Mouse (Mus musculus) limb, embryonic 12.5 days (tissue): Measurements from ENCODE around the gene Adamtsl3. TPM values are rescaled to one million over a fixed set of nuclear protein-coding genes. Genes with fewer than 3 reads are reported as not detected.

Source experiments
- ATAC-seq: fragments of 200-750 bp; cut with Nextera tagmentation; 2 replicates; pipeline ENCODE4 v1.8.0; 2017; ENCODE audit warnings: low read depth, moderate TSS enrichment; ENCODE audit not compliant: insufficient number of reproducible peaks, insufficient read depth, low FRiP score, low TSS enrichment
- H3K27ac ChIP-seq: fragments of 300-500 bp; sonication (generic); 2 replicates; pipeline ENCODE4 v1.5.1; 2016; ENCODE audit warnings: mild to moderate bottlenecking, moderate library complexity
- H3K27me3 ChIP-seq: fragments of 300-500 bp; sonication (generic); 2 replicates; pipeline ENCODE4 v1.6.1; 2016; ENCODE audit warnings: mild to moderate bottlenecking, moderate library complexity
- H3K36me3 ChIP-seq: fragments of 300-500 bp; sonication (generic); 2 replicates; pipeline ENCODE4 v1.6.1; 2016; ENCODE audit warnings: mild to moderate bottlenecking, moderate library complexity
- H3K4me1 ChIP-seq: fragments of 300-500 bp; sonication (generic); replicated peaks from 2 replicates; pipeline ENCODE4 v1.6.1; 2016
- H3K4me2 ChIP-seq: fragments of 300-500 bp; sonication (generic); 2 replicates; pipeline ENCODE4 v1.6.1; 2016; ENCODE audit warnings: mild to moderate bottlenecking, moderate library complexity
- H3K4me3 ChIP-seq: fragments of 300-500 bp; sonication (generic); replicated peaks from 2 replicates; pipeline ENCODE4 v1.5.1; 2016; ENCODE audit warnings: mild to moderate bottlenecking
- H3K9ac ChIP-seq: fragments of 300-500 bp; sonication (generic); replicated peaks from 2 replicates; pipeline ENCODE4 v1.6.1; 2016; ENCODE audit warnings: mild to moderate bottlenecking, moderate library complexity
- H3K9me3 ChIP-seq: fragments of 300-500 bp; sonication (generic); 2 replicates; pipeline ENCODE4 v1.6.1; 2016; ENCODE audit warnings: mild to moderate bottlenecking, moderate library complexity
- WGBS: fragments of 180-500 bp; shearing (Covaris S2); methylation state at CpG from one replicate; pipeline ENCODE4 v1.1.7; 2016; 5-methylcytosine and 5-hydroxymethylcytosine counted together
- polyA plus RNA-seq: library from polyadenylated mRNA; unstranded; fragments of >200 nt; fragmentation: Nextera tagmentation; extraction: Ambion mirVana; gene quantifications from 2 replicates; pipeline ENCODE4 v1.2.1, GENCODE M21; 2016

Gene Adamtsl3
- polyA plus RNA-seq, 1 experiment from 2014 or later: 5.5 TPM

GRCm38 (mm10) chr7:82566688-82567087 lies 231.2 kb downstream of the Adamtsl3 start:
- no peak overlapping the region for H3K27ac ChIP-seq
- WGBS: 51% methylated on average over 8 of the region's 8 CpGs
- no peaks in the 10 kb centered on the region for H3K4me1 ChIP-seq
- H3K36me3 ChIP-seq: no peaks in the 10 kb centered on the region
- no peak for ATAC-seq
- no peak overlapping the region for H3K4me3 ChIP-seq
- no peaks in the 10 kb centered on the region for H3K27me3 ChIP-seq
- no peak overlapping the region for H3K4me2 ChIP-seq
- no peaks in the 10 kb centered on the region for H3K9me3 ChIP-seq
- no peak overlapping the region for H3K9ac ChIP-seq

- WGBS: 93% methylated on average over 3 of the region's 3 CpGs
Observed at GRCm38 (mm10) chr7:82567811-82568210, 232.3 kb downstream of the Adamtsl3 start.

GRCm38 (mm10) chr7:82572981-82573380 lies 237.5 kb downstream of the Adamtsl3 start:
- 23% methylated on average over 1 of the region's 1 CpGs for WGBS
- Histone ChIP-seq H3K27me3 (no peaks in the 10 kb centered on the region), H3K4me1 (no peaks in the 10 kb centered on the region), H3K36me3 (0 out of 2 replicates have a peak, but pooled peaks cover 5% of the 10 kb centered on the region), H3K9ac (no peak overlapping the region), H3K4me2 (no peak overlapping the region), H3K4me3 (no peak overlapping the region), H3K27ac (no peak overlapping the region), H3K9me3 (no peaks in the 10 kb centered on the region)
- ATAC-seq: no peak

More at GRCm38 (mm10) chr7:82567811-82568210, 232.3 kb downstream of the Adamtsl3 start:
- H3K4me1 ChIP-seq: no peaks in the 10 kb centered on the region
- H3K27ac ChIP-seq: no peak overlapping the region
- H3K4me2 ChIP-seq: no peak overlapping the region
- no peaks in the 10 kb centered on the region for H3K27me3 ChIP-seq
- no peaks in the 10 kb centered on the region for H3K9me3 ChIP-seq
- H3K9ac ChIP-seq: no peak overlapping the region
- H3K36me3 ChIP-seq: no peaks in the 10 kb centered on the region
- ATAC-seq: no peak
- no peak overlapping the region for H3K4me3 ChIP-seq

- 82% methylated on average over 3 of the region's 3 CpGs for WGBS
- H3K4me1 ChIP-seq: peaks cover 6% of the 10 kb centered on the region; the same call in 1 of the 2 replicates
Observed at GRCm38 (mm10) chr7:82580007-82580406, 244.5 kb downstream of the Adamtsl3 start.

GRCm38 (mm10) chr7:82581802-82582201 lies 246.3 kb downstream of the Adamtsl3 start:
- Histone ChIP-seq H3K4me3 (no peak overlapping the region), H3K36me3 (no peaks in the 10 kb centered on the region), H3K4me2 (no peak overlapping the region), H3K9me3 (no peaks in the 10 kb centered on the region), H3K4me1 (peaks cover 6% of the 10 kb centered on the region; the same call in 1 of the 2 replicates), H3K27ac (no peak overlapping the region), H3K9ac (no peak overlapping the region), H3K27me3 (no peaks in the 10 kb centered on the region)
- ATAC-seq: no peak
- 71% methylated on average over 5 of the region's 5 CpGs for WGBS

More at GRCm38 (mm10) chr7:82580007-82580406, 244.5 kb downstream of the Adamtsl3 start:
- Histone ChIP-seq H3K9ac (no peak overlapping the region), H3K4me2 (no peak overlapping the region), H3K27me3 (no peaks in the 10 kb centered on the region), H3K36me3 (no peaks in the 10 kb centered on the region), H3K27ac (no peak overlapping the region), H3K9me3 (no peaks in the 10 kb centered on the region), H3K4me3 (no peak overlapping the region)
- no peak for ATAC-seq

- no peak overlapping the region for H3K4me2 ChIP-seq
- no peak overlapping the region for H3K9ac ChIP-seq
- H3K36me3 ChIP-seq: no peaks in the 10 kb centered on the region
- 89% methylated on average over 4 of the region's 4 CpGs for WGBS
- H3K4me3 ChIP-seq: no peak overlapping the region
- no peaks in the 10 kb centered on the region for H3K27me3 ChIP-seq
- no peak overlapping the region for H3K27ac ChIP-seq
- no peaks in the 10 kb centered on the region for H3K9me3 ChIP-seq
- H3K4me1 ChIP-seq: peaks cover 6% of the 10 kb centered on the region; the same call in 1 of the 2 replicates
- ATAC-seq: no peak
Observed at GRCm38 (mm10) chr7:82582534-82582933, 247.0 kb downstream of the Adamtsl3 start.

- Histone ChIP-seq H3K27me3 (no peaks in the 10 kb centered on the region), H3K9me3 (no peaks in the 10 kb centered on the region), H3K9ac (no peak overlapping the region), H3K4me3 (no peak overlapping the region), H3K27ac (no peak overlapping the region), H3K36me3 (no peaks in the 10 kb centered on the region), H3K4me2 (no peak overlapping the region), H3K4me1 (no peaks in the 10 kb centered on the region)
- ATAC-seq: no peak
- 81% methylated on average over 6 of the region's 6 CpGs for WGBS
Observed at GRCm38 (mm10) chr7:82590931-82591330, 255.4 kb downstream of the Adamtsl3 start.

GRCm38 (mm10) chr7:82602008-82602407 lies 266.5 kb downstream of the Adamtsl3 start:
- Histone ChIP-seq H3K4me3 (no peak overlapping the region), H3K36me3 (no peaks in the 10 kb centered on the region), H3K27ac (no peak overlapping the region), H3K9me3 (no peaks in the 10 kb centered on the region), H3K4me1 (peaks cover 8% of the 10 kb centered on the region; the same call in 1 of the 2 replicates), H3K4me2 (no peak overlapping the region), H3K27me3 (no peaks in the 10 kb centered on the region), H3K9ac (no peak overlapping the region)
- WGBS: 87% methylated on average over 4 of the region's 4 CpGs
- no peak for ATAC-seq

GRCm38 (mm10) chr7:82605425-82605824 lies 269.9 kb downstream of the Adamtsl3 start:
- ATAC-seq: no peak
- no peaks in the 10 kb centered on the region for H3K9me3 ChIP-seq
- no peaks in the 10 kb centered on the region for H3K27me3 ChIP-seq
- H3K4me3 ChIP-seq: no peak overlapping the region
- no peaks in the 10 kb centered on the region for H3K36me3 ChIP-seq
- no peak overlapping the region for H3K27ac ChIP-seq
- H3K4me1 ChIP-seq: peaks cover 8% of the 10 kb centered on the region; the same call in 1 of the 2 replicates
- no peak overlapping the region for H3K4me2 ChIP-seq
- WGBS: 86% methylated on average over 6 of the region's 6 CpGs
- no peak overlapping the region for H3K9ac ChIP-seq

- WGBS: 60% methylated on average over 3 of the region's 3 CpGs
- Histone ChIP-seq H3K9me3 (no peaks in the 10 kb centered on the region), H3K27me3 (no peaks in the 10 kb centered on the region), H3K4me1 (no peaks in the 10 kb centered on the region), H3K27ac (no peak overlapping the region), H3K4me3 (no peak overlapping the region), H3K4me2 (no peak overlapping the region), H3K9ac (no peak overlapping the region), H3K36me3 (no peaks in the 10 kb centered on the region)
- no peak for ATAC-seq
Observed at GRCm38 (mm10) chr7:82609629-82610028, 274.1 kb downstream of the Adamtsl3 start.

GRCm38 (mm10) chr7:82625342-82625741 lies 289.8 kb downstream of the Adamtsl3 start:
- no peaks in the 10 kb centered on the region for H3K27me3 ChIP-seq
- no peak overlapping the region for H3K4me2 ChIP-seq
- no peak overlapping the region for H3K9ac ChIP-seq
- no peak for ATAC-seq
- no peak overlapping the region for H3K4me3 ChIP-seq
- no peaks in the 10 kb centered on the region for H3K9me3 ChIP-seq
- no peaks in the 10 kb centered on the region for H3K4me1 ChIP-seq
- WGBS: 14% methylated on average over 7 of the region's 7 CpGs
- H3K27ac ChIP-seq: no peak overlapping the region
- H3K36me3 ChIP-seq: no peaks in the 10 kb centered on the region

- no peak overlapping the region for H3K4me2 ChIP-seq
- WGBS: 86% methylated on average over 3 of the region's 3 CpGs
- no peak overlapping the region for H3K9ac ChIP-seq
- no peak overlapping the region for H3K27ac ChIP-seq
- no peaks in the 10 kb centered on the region for H3K27me3 ChIP-seq
- no peak for ATAC-seq
- H3K4me3 ChIP-seq: no peak overlapping the region
- peaks cover 14% of the 10 kb centered on the region for H3K4me1 ChIP-seq
- H3K9me3 ChIP-seq: no peaks in the 10 kb centered on the region
- H3K36me3 ChIP-seq: peaks cover 6% of the 10 kb centered on the region
Observed at GRCm38 (mm10) chr7:82647183-82647582, 311.7 kb downstream of the Adamtsl3 start.
